Mouse (Mus musculus) frontal cortex, adult (tissue): ENCODE measurements around the gene Ripk3.

Source experiments
- ATAC-seq: cut with Nextera tagmentation; 2 replicates; pipeline ENCODE4 v1.9.2; 2017; ENCODE audit warnings: mild to moderate bottlenecking, moderate library complexity, mixed read lengths; ENCODE audit not compliant: low TSS enrichment

Gene Ripk3

DNA sequence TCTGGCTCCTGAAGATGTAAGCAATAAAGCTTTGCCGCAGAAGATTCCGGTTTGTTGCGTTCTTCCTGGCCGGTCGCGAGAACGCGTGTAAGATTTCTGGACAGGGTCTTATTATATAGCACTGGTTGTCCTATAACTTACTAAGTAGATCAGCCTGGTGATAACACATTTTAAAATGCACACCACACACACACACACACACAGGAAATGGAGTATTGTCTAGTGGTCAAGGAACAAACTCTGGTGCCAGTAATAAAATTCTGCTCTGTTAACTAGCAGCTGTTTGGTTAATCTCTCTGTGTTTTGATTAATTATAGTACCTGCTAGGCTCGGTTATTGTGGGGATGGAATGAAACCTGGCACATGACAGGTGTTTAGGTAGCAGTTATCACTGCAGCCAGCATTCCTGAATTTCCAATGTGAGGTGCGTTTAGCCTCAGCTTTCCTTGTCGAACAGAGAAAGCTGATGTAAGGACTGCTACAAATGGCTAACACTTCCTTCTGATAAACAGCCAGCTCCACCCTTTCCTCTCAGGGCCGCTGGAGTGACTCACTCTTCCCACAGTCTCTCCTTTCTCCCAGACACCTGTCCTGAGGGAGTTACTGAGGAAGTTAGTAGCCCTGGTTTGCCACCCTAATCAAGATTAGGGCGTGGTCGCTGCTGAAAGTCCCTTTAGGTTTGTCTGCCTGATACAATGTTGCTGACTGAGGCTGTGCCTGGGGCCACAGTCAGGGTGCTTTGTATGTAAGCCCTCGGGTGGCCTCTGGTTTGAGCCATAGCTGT lies 6.9 kb upstream of the Ripk3 start:
- no peak for ATAC-seq

DNA sequence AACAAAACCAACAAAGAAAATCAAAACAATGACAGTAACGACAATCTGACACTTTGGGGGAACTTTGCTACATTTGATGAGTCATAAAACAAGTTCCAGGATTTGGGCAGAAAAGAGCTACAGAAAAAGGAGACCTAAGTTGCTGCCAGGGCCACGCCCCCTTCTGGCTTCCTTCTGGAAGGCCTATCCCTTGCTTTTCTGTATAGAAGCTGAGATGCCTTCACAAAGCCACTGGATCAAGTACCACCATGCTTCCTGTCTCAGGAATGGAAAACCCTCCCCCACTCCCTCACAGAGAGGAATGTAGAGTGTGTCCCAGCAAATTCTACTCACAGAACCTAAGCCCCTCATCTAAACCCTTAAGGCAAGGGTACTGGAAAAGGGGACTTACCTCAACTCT lies 5.3 kb upstream of the Ripk3 start:
- no peak for ATAC-seq

DNA sequence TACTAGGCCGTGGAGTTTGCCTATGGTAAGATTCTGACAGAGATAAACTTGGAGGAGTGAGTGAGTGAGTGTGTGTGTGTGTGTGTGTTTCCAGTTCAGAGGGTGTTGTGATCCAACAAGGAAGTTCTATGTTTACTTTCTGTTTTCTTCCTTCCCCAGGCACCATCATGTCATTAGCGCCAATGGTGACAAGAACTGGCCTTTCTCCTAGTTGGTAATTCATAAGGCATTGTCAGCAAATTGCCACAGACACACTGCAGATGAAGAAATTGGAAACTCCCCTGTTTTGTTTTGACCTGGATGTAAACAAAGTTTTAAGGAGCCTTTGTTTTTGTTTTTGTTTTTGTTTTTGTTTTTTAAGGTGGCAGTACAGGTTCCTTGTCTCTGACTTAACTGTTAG lies 4.8 kb upstream of the Ripk3 start:
- ATAC-seq = no peak

DNA sequence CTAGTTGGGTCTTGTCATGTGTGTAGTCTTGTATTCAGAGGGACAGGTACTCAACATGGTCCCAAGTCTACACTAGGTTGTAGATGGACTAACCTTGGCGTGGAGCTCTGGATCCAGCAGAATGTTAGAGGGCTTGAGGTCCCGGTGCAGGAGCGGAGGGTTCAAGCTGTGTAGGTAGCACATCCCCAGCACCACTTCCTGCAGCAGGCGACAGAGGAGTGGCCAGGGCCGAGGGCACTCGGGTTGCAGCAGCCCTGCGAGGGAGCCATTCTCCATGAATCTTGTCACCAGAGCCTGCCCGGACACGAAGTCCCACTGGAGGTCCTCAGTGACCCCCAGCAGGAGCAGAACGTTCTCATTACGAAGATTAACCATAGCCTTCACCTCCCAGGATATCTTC lies 934 bp downstream of the Ripk3 start:
- no peak for ATAC-seq

DNA sequence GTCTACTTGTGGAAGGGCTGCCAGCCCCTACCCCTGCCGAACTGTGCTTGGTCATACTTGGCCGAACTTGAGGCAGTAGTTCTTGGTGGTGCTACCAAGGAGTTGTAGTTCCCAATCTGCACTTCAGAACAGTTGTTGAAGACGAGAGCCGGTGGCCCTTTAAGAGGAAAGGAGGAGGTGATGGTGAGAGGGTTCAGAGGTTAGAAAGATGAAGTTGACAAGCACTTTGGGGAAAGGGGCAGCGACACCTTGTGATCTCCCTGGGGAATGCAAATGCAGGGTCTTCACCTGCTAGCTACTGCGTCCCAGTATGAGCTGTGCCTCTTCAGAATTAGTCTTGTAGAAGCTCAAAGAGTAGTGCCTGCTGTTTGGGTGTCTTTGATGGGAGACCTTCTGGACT lies 3.5 kb downstream of the Ripk3 start:
- no peak for ATAC-seq

DNA sequence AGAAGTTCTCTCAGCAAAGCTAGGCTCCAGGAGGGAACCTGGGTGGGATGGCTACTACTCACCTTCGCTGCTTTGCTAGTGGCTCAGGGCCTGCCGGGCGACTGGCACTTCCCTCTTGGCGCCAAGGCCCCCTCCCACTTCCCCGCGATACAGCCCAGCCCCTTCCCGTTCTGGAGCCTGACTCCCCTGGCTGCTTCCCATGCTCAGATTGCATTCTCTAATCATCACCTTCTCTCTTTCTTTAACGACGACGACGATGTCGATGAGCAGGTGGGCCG lies 4.8 kb downstream of the Ripk3 start, which contains the start of gene Adcy4:
Gene Adcy4 (minus strand): TSS at position 138 of the 278 bp plus-strand sequence.
- no peak for ATAC-seq

DNA sequence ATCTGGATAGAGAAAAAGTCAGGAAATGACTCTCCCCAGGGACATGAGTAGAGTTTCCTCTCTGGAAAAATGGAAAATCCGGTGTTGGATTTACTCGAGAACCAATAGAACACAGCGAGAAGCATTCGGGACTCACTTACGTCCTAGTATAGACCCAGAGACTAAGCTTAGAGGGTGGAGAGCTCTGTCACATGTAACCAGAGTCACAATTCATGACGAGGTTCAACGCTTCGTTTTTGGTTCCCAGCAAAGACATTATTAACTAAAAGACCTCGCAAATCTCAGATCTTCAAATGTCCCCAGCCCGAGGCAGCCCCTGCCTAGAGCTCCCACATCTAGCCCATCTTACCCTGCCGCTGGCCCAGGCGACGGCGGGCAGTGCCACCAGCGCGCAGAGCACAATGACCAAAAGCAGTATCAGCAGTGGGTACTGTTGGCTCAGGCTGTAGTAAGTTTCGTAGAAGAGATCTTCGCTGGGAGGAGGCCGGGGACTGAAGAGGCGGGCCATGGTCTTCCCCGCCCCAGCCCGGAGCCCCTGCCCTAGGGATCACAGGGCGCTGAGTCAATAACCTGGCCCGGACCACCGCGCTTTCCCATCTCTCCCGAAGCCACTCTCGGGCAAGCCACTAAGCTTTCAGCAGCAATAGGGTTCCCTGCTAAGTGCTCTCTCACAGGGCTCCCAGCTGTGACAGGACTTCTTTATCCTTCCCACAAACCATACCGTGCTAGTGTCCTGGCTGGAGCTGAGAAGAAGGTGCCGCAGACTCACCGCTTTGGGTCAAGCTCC lies 5.3 kb downstream of the Ripk3 start:
- ATAC-seq = no peak

DNA sequence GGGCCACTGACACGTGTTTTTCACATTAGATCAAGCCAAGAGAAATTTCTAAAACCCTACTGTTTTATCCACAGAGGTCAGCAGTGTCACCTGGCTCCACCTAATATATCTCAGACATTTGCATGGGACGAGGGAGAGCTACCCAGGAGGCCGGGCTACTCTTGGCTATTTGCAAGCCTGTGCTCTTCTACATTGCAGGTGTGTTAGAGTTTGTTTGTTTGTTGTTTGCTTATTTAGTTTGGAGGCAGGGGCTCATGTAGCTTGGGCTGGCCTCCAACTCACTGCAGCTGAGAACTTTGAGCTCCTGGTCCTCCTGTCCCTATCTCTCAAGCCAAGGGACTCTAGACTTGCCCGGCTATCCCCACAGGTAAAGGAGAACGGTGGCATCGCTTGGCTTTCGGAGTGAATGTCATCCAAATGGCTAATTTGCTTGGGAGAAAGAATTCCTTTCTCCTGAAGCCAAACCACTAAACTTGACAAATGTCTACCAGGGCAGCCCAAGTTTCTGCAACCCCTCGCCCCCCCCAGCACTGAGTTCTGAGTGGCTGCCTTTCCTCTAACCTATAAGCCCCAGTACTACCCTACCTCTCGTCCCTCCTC lies 6.2 kb downstream of the Ripk3 start:
- ATAC-seq = no peak

DNA sequence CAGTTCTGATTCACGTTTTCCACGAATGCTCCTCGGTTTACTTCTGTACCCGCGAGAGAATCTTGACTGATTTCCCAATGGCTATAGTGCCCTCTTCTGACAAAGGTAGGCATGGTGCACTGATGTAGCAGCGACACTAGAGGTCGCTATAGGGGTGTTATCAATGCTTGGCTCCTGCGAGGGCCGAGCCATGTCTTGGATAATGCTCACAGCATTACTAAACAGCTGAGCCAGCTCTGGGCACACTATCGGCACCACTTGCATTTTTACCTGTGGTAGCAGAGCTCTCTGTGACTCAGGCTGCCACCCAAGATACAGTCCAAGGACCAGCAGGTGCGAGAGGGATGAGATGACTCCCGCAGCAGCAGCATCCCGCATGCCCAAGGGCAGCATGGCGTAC lies 7.4 kb downstream of the Ripk3 start:
- peak; percentile 93 for ATAC-seq

DNA sequence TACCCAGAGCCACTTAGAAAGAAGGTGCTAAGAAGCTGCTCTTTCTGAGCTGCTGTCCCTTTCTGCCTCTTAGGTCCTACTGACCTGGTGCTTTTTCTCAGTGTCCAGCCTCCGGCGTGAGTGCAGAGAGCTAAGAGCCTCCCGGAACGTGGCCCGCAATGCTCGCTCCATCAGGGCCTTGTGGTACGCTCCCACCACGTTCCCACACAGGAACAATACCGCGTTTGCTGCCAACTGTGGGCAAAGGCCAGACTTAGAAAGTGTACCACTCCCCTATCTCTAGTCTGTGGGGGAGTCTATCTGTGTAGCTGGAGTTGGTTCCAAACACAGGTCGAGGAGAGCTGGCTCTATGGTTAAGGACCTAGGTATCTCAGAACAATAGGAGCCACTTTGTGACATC lies 7.9 kb downstream of the Ripk3 start:
- ATAC-seq = no peak

DNA sequence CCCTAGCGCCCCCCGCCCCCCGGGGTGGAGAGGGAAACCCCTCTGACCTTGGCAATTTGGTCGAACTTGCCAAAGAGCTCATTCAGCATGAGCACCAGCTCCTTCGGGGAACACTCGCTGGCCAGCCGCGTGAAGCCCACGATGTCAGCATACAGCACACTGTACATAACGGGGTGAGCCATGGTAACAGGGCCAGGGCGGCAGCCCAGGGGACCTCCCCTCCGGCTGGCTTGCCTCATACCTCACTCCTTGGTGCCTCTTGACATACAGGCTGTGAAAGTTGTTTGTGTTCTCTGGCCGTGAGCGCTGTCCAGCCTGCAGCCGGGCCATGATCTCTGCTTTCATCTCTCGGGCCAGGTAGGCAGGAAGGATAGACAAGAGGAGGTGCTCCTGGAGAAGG lies 9.0 kb downstream of the Ripk3 start:
- ATAC-seq = no peak

DNA sequence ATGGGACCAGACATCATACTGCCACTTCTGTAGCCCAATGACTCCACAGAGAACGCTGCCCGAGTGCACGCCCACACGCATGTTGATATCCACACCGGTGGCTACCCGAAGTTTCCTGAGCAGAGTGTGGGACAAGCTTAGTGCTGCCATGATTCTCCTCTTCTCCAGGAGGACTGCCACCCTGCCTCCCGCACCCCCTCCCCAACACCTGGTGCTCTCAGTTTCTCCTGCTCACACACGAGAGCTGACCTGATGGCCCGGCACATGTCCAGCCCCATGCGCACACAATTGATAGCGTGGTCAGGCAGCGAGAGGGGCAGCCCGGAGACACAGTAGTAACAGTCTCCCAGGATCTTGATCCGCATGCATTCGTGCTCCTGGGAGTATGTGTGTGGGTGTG lies 10.0 kb downstream of the Ripk3 start:
- no peak for ATAC-seq

DNA sequence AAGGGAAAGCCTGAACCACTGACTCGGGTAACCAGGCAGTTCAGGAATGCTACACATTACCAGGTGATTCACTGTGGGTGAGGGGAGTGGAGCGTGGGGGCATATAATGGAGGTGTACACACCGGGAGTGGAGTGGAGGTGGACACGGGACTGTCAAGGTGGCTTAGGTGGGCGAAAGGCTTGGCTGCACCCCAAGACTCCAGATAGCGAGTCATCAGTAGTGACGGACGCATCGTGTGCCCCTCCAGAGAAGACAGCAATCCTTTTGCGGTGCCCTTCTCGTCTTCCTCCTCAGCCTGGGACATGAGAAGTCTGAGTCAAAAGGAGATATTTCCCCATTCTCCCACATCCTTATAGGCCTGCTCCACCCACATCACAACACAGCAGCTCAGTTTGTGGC lies 10.9 kb downstream of the Ripk3 start:
- ATAC-seq = no peak

DNA sequence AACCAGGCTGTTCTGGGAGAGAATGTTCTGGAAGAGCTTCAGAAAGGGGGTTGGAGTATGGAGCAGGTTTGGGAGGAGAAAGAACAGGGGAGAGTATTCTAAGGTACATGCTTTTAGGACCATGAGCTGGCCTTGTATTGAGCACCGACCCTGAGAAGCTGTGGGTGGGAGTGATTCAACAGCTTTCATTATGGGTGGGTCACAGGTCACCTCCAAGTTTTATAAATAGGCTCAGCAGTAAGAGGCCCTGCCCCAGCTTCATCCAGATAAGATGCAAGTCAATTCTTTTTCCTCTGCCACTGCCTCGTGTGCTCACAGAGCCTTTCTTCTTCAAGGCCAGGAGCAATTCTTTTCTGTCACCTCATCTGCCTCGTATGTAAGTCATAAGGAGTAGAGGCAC lies 11.5 kb downstream of the Ripk3 start:
- ATAC-seq = no peak

DNA sequence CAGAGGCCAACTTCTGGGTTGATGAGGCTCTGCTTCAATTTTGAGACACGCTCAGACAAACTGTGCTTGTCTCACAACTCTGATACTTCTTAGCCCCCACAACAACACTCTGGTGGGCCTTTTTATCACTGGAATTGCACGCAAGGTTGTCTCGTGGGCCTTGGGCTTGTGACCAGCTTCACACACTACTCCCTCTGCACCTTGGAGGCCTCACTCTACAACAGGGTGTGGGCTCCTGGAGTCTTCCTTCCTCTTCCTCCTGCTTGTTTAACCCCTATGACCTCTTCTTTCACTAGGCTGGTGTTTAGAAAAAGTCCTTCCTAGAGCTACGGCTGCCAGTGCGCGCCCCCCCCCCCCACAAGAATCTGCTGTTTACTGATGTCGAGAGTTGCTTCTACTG lies 12.0 kb downstream of the Ripk3 start:
- no peak for ATAC-seq

DNA sequence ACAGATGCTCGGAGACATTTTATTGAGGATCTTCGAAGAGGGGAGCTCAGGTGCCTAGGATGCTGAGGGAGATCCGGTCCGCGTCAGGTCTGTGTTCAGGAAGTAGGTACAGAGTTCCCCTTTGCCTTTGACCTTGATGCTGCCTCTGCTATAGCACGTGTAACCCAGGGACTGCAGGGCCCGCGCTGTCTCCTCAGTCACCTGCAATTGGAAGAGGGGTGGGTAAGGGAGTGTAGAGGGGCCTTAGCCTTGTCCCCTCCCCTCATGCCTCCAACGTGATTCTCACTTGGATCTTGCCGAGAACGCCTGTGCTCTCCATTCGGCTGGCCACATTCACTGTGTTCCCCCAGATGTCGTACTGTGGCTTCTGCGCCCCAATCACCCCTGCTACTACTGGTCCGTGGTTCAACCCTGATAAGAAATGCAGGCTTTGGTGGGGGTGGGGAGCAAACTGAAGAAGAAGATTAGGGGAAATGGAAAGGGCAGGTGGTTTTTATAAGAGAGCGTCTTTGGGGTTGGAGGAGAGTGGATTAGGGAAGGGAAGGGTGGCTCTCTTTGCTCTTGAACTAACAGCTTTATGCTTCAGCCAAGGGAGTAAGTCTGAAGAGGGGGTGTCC lies 19.5 kb downstream of the Ripk3 start:
- no peak for ATAC-seq

DNA sequence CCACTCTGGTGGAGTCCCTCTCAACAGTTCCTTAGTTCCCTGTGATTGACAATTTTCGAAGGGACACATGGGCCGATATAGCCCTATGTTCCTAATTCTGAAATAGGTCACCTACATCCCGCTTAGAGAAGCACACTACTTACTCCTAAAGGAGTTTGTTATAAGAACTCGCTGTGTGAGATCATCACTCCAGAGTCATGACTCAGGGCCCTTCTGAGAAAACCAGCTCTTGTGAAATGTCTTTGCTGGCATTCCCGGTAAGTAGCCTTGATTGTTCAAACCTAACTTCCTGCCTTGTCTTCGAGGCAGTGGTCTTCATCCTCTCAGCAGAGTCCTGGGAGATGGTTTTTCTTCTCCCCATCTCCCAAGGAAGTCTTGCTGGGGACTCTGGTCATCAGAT lies 20.1 kb downstream of the Ripk3 start:
- no peak for ATAC-seq

DNA sequence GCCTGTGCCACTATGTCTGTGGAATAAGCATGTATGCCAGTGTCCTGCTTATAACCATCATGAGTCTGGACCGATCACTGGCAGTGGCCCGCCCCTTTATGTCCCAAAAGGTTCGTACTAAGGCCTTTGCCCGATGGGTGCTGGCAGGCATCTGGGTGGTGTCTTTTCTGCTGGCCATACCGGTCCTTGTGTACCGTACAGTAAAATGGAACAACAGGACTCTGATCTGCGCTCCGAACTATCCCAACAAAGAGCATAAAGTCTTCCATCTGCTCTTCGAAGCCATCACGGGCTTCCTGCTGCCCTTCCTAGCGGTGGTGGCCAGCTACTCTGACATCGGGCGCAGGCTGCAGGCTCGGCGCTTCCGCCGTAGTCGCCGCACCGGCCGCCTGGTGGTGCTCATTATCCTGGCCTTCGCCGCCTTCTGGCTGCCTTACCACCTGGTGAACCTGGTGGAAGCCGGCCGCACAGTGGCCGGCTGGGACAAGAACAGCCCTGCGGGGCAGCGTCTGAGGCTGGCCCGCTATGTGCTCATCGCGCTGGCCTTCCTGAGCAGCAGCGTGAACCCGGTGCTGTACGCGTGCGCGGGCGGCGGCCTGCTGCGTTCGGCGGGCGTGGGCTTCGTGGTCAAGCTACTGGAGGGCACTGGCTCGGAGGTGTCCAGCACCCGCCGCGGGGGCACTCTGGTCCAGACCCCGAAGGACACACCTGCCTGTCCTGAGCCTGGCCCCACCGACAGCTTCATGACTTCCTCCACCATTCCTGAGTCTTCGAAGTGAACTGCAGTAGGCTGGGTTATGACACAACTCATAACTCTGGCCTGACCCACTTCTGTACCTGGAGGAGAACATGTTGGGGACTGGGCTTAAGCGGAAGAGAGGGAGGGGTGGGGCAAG lies 20.9 kb downstream of the Ripk3 start:
- ATAC-seq = peak; percentile 86

DNA sequence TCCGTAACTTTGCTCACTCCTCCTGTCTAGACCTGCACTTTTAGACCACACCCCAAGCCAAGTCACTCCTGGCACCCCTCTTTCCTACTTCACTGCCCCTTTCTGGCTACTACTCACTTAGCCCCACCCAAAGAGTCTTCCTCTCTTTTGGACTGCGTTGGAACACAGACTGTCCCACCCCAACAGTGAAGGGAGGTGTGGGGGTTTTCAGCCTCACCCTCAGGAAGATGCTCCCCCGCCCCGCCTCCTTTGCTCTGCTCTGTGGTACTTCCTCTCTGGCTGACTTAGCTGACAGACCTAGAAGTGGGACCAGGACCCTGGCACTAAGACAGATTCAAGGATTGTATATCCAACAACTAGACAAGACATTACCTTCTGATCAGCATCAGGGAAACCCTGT lies 23.0 kb downstream of the Ripk3 start, which contains the start of gene Ltb4r1:
Gene Ltb4r1 (plus strand): TSS at position 267 of the 400 bp plus-strand sequence.
- no peak for ATAC-seq

DNA sequence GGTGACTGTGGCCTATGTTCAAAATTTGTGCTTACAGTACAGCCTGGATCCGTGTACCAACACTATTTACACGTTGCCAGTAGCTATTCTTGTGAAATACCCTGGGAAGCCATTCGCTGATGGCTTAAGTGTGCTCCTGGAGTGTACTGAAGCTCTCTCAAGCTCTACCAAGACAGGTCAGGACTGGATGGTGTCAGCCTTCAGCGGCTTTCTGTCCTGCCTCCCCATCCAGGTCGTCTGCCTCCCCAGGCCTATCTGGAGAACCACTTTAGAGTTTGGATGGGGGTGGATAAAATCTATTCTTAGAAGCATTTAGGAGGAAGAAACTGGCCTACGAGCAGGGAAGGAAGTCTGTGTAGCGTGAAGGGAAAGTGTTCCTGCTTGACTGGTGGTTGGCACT lies 25.5 kb downstream of the Ripk3 start:
- no peak; the same call in 1 of the 2 replicates for ATAC-seq

DNA sequence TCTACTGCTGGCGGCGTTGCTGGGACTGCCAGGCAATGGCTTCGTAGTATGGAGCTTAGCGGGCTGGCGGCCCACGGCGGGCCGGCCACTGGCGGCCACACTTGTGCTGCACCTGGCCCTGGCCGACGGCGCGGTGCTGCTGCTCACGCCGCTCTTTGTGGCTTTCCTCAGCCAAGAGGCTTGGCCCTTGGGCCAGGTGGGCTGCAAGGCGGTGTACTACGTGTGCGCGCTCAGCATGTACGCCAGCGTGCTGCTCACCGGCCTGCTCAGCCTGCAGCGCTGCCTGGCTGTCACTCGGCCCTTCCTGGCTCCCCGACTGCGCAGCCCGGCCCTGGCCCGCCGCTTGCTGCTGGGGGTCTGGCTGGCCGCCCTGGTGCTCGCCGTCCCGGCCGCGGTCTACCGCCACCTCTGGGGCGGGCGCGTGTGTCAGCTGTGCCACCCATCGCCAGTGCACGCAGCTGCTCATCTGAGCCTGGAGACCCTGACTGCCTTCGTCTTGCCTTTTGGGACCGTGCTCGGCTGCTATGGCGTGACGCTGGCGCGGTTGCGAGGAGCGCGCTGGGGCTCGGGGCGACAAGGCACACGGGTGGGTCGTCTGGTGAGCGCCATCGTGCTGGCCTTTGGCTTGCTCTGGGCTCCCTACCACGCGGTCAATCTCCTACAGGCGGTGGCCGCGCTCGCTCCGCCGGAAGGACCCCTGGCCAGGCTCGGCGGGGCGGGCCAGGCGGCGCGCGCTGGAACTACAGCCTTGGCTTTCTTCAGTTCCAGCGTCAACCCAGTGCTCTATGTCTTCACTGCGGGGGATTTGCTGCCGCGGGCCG lies 26.5 kb downstream of the Ripk3 start:
- ATAC-seq = peak; percentile 56
